In genomic region chr7:97313364-97313995, GRCm38 (mm10) we compare ENCODE assay signal across 28 mouse cellular contexts. TPM values are rescaled to one million over a fixed set of nuclear protein-coding genes. Genes with fewer than 3 reads are reported as not detected.
DNase-seq lines count a peak whose midpoint lies in the region; ATAC-seq lines count a peak whose summit lies in the region.
"Had no signal": no experiment of that assay in that cellular context is flagged by ENCODE, and none has a peak within 500 bp of the region (broad histone marks: within the 10 kb centered on the region; RNA-seq: fewer than 3 reads in every experiment).

No protein-coding gene starts in this region.

- no peak overlapping the region for H3K4me2 ChIP-seq in forebrain, embryonic 11.5 days (ENCODE audit: low read depth, low read length, severe bottlenecking)
- no peak overlapping the region for H3K4me2 ChIP-seq in kidney, embryonic 15.5 days
- H3K4me2 ChIP-seq: embryonic facial prominence, embryonic 13.5 days; heart, embryonic 13.5 days; hindbrain, embryonic 14.5 days had no signal

- H3K9me3 ChIP-seq in forebrain, embryonic 10.5 days, result no peaks in the 10 kb centered on the region
- H3K9me3 ChIP-seq in forebrain, embryonic 11.5 days (ENCODE audit: control insufficient read depth, low read length), result no peaks in the 10 kb centered on the region
- no peaks in the 10 kb centered on the region for H3K9me3 ChIP-seq in kidney, embryonic 15.5 days (replicated peaks)
- H3K9me3 ChIP-seq: embryonic facial prominence, embryonic 10.5 days; embryonic facial prominence, embryonic 13.5 days had no signal

- no peak overlapping the region for H3K9ac ChIP-seq in forebrain, embryonic 11.5 days (ENCODE audit: low read length)
- no peak overlapping the region for H3K9ac ChIP-seq in kidney, embryonic 15.5 days
- H3K9ac ChIP-seq: embryonic facial prominence, embryonic 13.5 days; forebrain, postnatal 0 days; heart, embryonic 13.5 days; hindbrain, embryonic 14.5 days had no signal

- H3K27me3 ChIP-seq in forebrain, embryonic 10.5 days (ENCODE audit: poor library complexity, severe bottlenecking), result no peaks in the 10 kb centered on the region
- no peaks in the 10 kb centered on the region for H3K27me3 ChIP-seq in forebrain, embryonic 11.5 days (ENCODE audit: control insufficient read depth, insufficient read depth, low read length)
- H3K27me3 ChIP-seq in kidney, embryonic 15.5 days, result no peaks in the 10 kb centered on the region
- H3K27me3 ChIP-seq: embryonic facial prominence, embryonic 13.5 days; heart, embryonic 13.5 days had no signal

- no peak for ATAC-seq in forebrain, embryonic 11.5 days (replicated peaks; ENCODE audit: low FRiP score)
- ATAC-seq in kidney, embryonic 15.5 days (replicated peaks; ENCODE audit: low FRiP score), result peak; percentile 55
- ATAC-seq: activated CD4-positive, CD25-positive, alpha-beta regulatory T cell, adult 4 months; forebrain, embryonic 14.5 days; forebrain, postnatal 0 days had no signal

- DNase-seq in forebrain, embryonic 10.5 days (ENCODE audit: extremely low spot score, low spot score), result no peak
- DNase-seq in forebrain, embryonic 11.5 days (ENCODE audit: low spot score), result no peak
- no peak for DNase-seq in kidney, postnatal 25 days
- DNase-seq in kidney, postnatal 4 days, result peak; percentile 27 to 32
- no peak for DNase-seq in kidney, postnatal 10 days
- peak; percentile 42 for DNase-seq in testis, postnatal 10 days (ENCODE audit: low spot score)
- no peak for DNase-seq in testis, postnatal 14 days (ENCODE audit: low spot score)
- DNase-seq: adrenal gland, adult 8-10 months; adrenal gland, postnatal 25 days; cerebellum, adult 11-12 months; cerebellum, adult 8-10 months; cerebellum, postnatal 10 days; cerebellum, postnatal 36 days; embryo, embryonic 11 days; forebrain, postnatal 0 days; gastrocnemius, adult 2 months; gastrocnemius, postnatal 14 days; heart, adult 18-20 months; heart, postnatal 14 days; heart, postnatal 4 days had no signal

- peaks cover 33% of the 10 kb centered on the region for H3K36me3 ChIP-seq in forebrain, embryonic 10.5 days (replicated peaks)
- no peaks in the 10 kb centered on the region; the same call in 1 of the 2 replicates for H3K36me3 ChIP-seq in forebrain, embryonic 11.5 days (ENCODE audit: control insufficient read depth, insufficient read depth, low read length)
- peaks cover 30% of the 10 kb centered on the region for H3K36me3 ChIP-seq in kidney, embryonic 15.5 days

- H3K27ac ChIP-seq in forebrain, embryonic 10.5 days, result peak overlapping the region; percentile 1; the same call in 1 of the 2 replicates
- no peak overlapping the region for H3K27ac ChIP-seq in forebrain, embryonic 11.5 days (ENCODE audit: low read depth, low read length)
- no peak overlapping the region for H3K27ac ChIP-seq in kidney, embryonic 15.5 days
- H3K27ac ChIP-seq: embryonic facial prominence, embryonic 10.5 days; embryonic facial prominence, embryonic 13.5 days; gastrocnemius, adult 2 months; heart, embryonic 13.5 days; hindbrain, embryonic 14.5 days had no signal

- H3K4me1 ChIP-seq in forebrain, embryonic 10.5 days, result no peaks in the 10 kb centered on the region
- no peaks in the 10 kb centered on the region for H3K4me1 ChIP-seq in forebrain, embryonic 11.5 days (replicated peaks; ENCODE audit: control insufficient read depth, insufficient read depth, low read length)
- H3K4me1 ChIP-seq in kidney, embryonic 15.5 days, result peaks cover 6% of the 10 kb centered on the region
- H3K4me1 ChIP-seq: embryonic facial prominence, embryonic 10.5 days; embryonic facial prominence, embryonic 13.5 days had no signal

- WGBS in forebrain, embryonic 10.5 days, result 82% methylated on average over 7 of the region's 7 CpGs
- WGBS in forebrain, embryonic 11.5 days, result 87% methylated on average over 7 of the region's 7 CpGs
- 53% methylated on average over 7 of the region's 7 CpGs for WGBS in kidney, embryonic 15.5 days

- no peak overlapping the region for H3K4me3 ChIP-seq in forebrain, embryonic 10.5 days
- no peak overlapping the region for H3K4me3 ChIP-seq in forebrain, embryonic 11.5 days (ENCODE audit: low read depth, low read length)
- H3K4me3 ChIP-seq in kidney, embryonic 15.5 days (replicated peaks), result no peak overlapping the region
- H3K4me3 ChIP-seq: embryonic facial prominence, embryonic 10.5 days; embryonic facial prominence, embryonic 13.5 days; erythroblast, embryonic 14.5 days; gastrocnemius, adult 2 months; heart, embryonic 13.5 days had no signal

RNA-seq across cellular contexts. Expression of gene Usp35, which starts 18.3 kb away (rescaled TPM):
- polyA plus RNA-seq in forebrain, embryonic 10.5 days (2016; fragmentation: Nextera tagmentation; extraction: Ambion mirVana), result 0.83 and 1.7 TPM in 2 replicates
- polyA plus RNA-seq in forebrain, embryonic 11.5 days (2014; fragmentation: Nextera tagmentation; extraction: Ambion mirVana), result 2.8 and 2.9 TPM in 2 replicates
- 1.5 and 1.9 TPM in 2 replicates for polyA plus RNA-seq in kidney, embryonic 15.5 days (2015; fragmentation: Nextera tagmentation; extraction: Ambion mirVana)

RNA-seq across cellular contexts. Expression of gene Kctd21, which starts 18.6 kb away (rescaled TPM):
- 3.7 and 3.9 TPM in 2 replicates for polyA plus RNA-seq in forebrain, embryonic 10.5 days (2016; fragmentation: Nextera tagmentation; extraction: Ambion mirVana)
- polyA plus RNA-seq in forebrain, embryonic 11.5 days (2014; fragmentation: Nextera tagmentation; extraction: Ambion mirVana), result 4.7 and 4.8 TPM in 2 replicates
- 3.8 and 4.2 TPM in 2 replicates for polyA plus RNA-seq in kidney, embryonic 15.5 days (2015; fragmentation: Nextera tagmentation; extraction: Ambion mirVana)
- polyA plus RNA-seq: erythroblast, embryonic 14.5 days had no signal

RNA-seq across cellular contexts. Expression of gene Alg8, which starts 57.9 kb away (rescaled TPM):
- 56.2 and 61.3 TPM in 2 replicates for polyA plus RNA-seq in forebrain, embryonic 10.5 days (2016; fragmentation: Nextera tagmentation; extraction: Ambion mirVana)
- polyA plus RNA-seq in forebrain, embryonic 11.5 days (2014; fragmentation: Nextera tagmentation; extraction: Ambion mirVana), result 44.1 and 44.6 TPM in 2 replicates
- 49.3 and 51.7 TPM in 2 replicates for polyA plus RNA-seq in kidney, embryonic 15.5 days (2015; fragmentation: Nextera tagmentation; extraction: Ambion mirVana)

Comparison
In these comparisons a context has a peak if more than half of its experiments do, and no peak if none do; other contexts are left out.
1. DNase-seq: peak in kidney, postnatal 4 days (2 of 2) and testis, postnatal 10 days (single experiment); none in forebrain, embryonic 10.5 days (single experiment), forebrain, embryonic 11.5 days (single experiment), kidney, postnatal 25 days (0 of 2), kidney, postnatal 10 days (single experiment) and testis, postnatal 14 days (single experiment).